Comparison of ENCODE assay signal across 8 mouse cellular contexts in the genomic region with DNA sequence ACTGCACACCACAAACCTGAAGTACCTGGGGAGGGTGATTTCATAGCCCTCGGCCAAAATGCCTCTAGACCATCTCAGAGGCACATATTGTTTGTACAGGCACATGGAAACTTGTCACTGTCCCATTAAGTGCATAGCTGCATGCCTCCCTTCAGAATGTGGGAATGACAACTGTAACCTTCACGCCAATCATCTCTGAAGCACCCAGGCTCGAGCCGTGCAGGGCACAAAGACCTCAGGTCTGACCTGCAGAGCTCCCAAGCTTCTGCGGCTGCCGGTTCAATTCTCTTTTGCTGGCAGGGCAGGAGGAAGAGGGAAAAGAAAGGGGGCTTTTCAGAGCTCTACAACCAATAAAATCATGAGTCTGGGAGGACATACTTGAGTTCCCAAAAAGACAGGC. TPM values are rescaled to one million over a fixed set of nuclear protein-coding genes. Genes with fewer than 3 reads are reported as not detected.
DNase-seq lines count a peak whose midpoint lies in the region; ATAC-seq lines count a peak whose summit lies in the region.

No protein-coding gene starts in this region.

- no peaks in the 10 kb centered on the region for H3K27me3 ChIP-seq in heart, embryonic 14.5 days (ENCODE audit: control insufficient read depth, insufficient read depth, low read length)
- 0 out of 2 replicates have a peak, but pooled peaks cover 6% of the 10 kb centered on the region for H3K27me3 ChIP-seq in hindbrain, embryonic 15.5 days
- H3K27me3 ChIP-seq in midbrain, embryonic 12.5 days, result peaks cover 23% of the 10 kb centered on the region

- H3K36me3 ChIP-seq in heart, embryonic 14.5 days (ENCODE audit: control insufficient read depth, insufficient read depth, low read length), result no peaks in the 10 kb centered on the region
- H3K36me3 ChIP-seq in hindbrain, embryonic 15.5 days, result no peaks in the 10 kb centered on the region
- H3K36me3 ChIP-seq in midbrain, embryonic 12.5 days, result no peaks in the 10 kb centered on the region

- no peaks in the 10 kb centered on the region for H3K9me3 ChIP-seq in heart, embryonic 14.5 days (ENCODE audit: control insufficient read depth, low read length)
- H3K9me3 ChIP-seq in hindbrain, embryonic 15.5 days, result no peaks in the 10 kb centered on the region
- H3K9me3 ChIP-seq in midbrain, embryonic 12.5 days, result no peaks in the 10 kb centered on the region

- H3K4me1 ChIP-seq in heart, embryonic 14.5 days (ENCODE audit: control insufficient read depth in 2 of 2, insufficient read depth in 2 of 2, low read length in 2 of 2), result peaks cover 0 to 2% of the 10 kb centered on the region in 2 experiments; a peak in 1 of 4 replicates
- H3K4me1 ChIP-seq in brown adipose tissue, adult 24 weeks (ENCODE audit: control insufficient read depth, insufficient read depth, insufficient read length, low read length), result no peaks in the 10 kb centered on the region
- no peaks in the 10 kb centered on the region; the same call in 1 of the 2 replicates for H3K4me1 ChIP-seq in hindbrain, embryonic 15.5 days (replicated peaks)
- H3K4me1 ChIP-seq in midbrain, embryonic 12.5 days, result peaks cover 7% of the 10 kb centered on the region; the same call in 1 of the 2 replicates

- peak overlapping the region; percentile 70 for H3K4me2 ChIP-seq in heart, embryonic 14.5 days (ENCODE audit: low read length)
- H3K4me2 ChIP-seq in hindbrain, embryonic 15.5 days, result peak overlapping the region; percentile 88
- peak overlapping the region; percentile 69 for H3K4me2 ChIP-seq in midbrain, embryonic 12.5 days (replicated peaks)

- peak overlapping the region; percentile 59 for H3K4me3 ChIP-seq in heart, embryonic 14.5 days (ENCODE audit: control insufficient read depth in 1 of 2, insufficient read depth in 1 of 2, low read depth in 1 of 2, low read length in 2 of 2)
- H3K4me3 ChIP-seq in brown adipose tissue, adult 24 weeks (ENCODE audit: insufficient read depth, low read depth, low read length), result peak overlapping the region; percentile 97; the same call in 1 of the 2 replicates
- H3K4me3 ChIP-seq in hindbrain, embryonic 15.5 days, result peak overlapping the region; percentile 49
- H3K4me3 ChIP-seq in midbrain, embryonic 12.5 days, result peak overlapping the region; percentile 51

- no peak for ATAC-seq in heart, embryonic 14.5 days (ENCODE audit: insufficient number of reproducible peaks, insufficient read depth, low FRiP score, low read depth)
- ATAC-seq in hindbrain, embryonic 15.5 days (ENCODE audit: low FRiP score, low read depth), result no peak
- no peak for ATAC-seq in midbrain, embryonic 12.5 days (ENCODE audit: low FRiP score, low read depth)

- H3K27ac ChIP-seq in heart, embryonic 14.5 days (replicated peaks in 1 of 2; ENCODE audit: control insufficient read depth in 1 of 2, insufficient read depth in 1 of 2, low read depth in 2 of 2, low read length in 2 of 2), result no peak overlapping the region
- no peak overlapping the region for H3K27ac ChIP-seq in brown adipose tissue, adult 24 weeks (replicated peaks; ENCODE audit: low read depth, low read length)
- no peak overlapping the region for H3K27ac ChIP-seq in hindbrain, embryonic 15.5 days (replicated peaks)
- no peak overlapping the region for H3K27ac ChIP-seq in midbrain, embryonic 12.5 days (replicated peaks)

- DNase-seq in heart, adult 8-10 months (ENCODE audit: low spot score), result no peak
- no peak for DNase-seq in testis, postnatal 10 days (ENCODE audit: low spot score)
- DNase-seq in right cerebral cortex, adult 2 months (ENCODE audit: low spot score in 2 of 2), result no peak
- DNase-seq in cerebellum, postnatal 10 days, result no peak

- WGBS in heart, embryonic 14.5 days, result 34% methylated on average over 6 of the region's 6 CpGs
- 35% methylated on average over 6 of the region's 6 CpGs for WGBS in hindbrain, embryonic 15.5 days
- 28% methylated on average over 6 of the region's 6 CpGs for WGBS in midbrain, embryonic 12.5 days

- H3K9ac ChIP-seq in heart, embryonic 14.5 days (ENCODE audit: low read length), result peak overlapping the region; percentile 81
- H3K9ac ChIP-seq in hindbrain, embryonic 15.5 days, result no peak overlapping the region
- no peak overlapping the region for H3K9ac ChIP-seq in midbrain, embryonic 12.5 days (replicated peaks)

RNA-seq across cellular contexts. Expression of gene Gpc4, which starts 2.3 kb away (rescaled TPM):
- 41.4 and 46.5 TPM in 2 replicates for polyA plus RNA-seq in heart, embryonic 14.5 days (2014; fragmentation: Nextera tagmentation; extraction: Ambion mirVana)
- 10 to 100 TPM; 30.6 to 39.7 (median 34.3) TPM for total RNA-seq in heart, adult 8-10 months (2022)
- polyA plus RNA-seq in brown adipose tissue, adult 24 weeks (2012; ENCODE audit: insufficient read depth, insufficient read length, missing spikeins), result 18.8 and 20.4 TPM in 2 replicates
- polyA plus RNA-seq in hindbrain, embryonic 15.5 days (2015; fragmentation: Nextera tagmentation; extraction: Ambion mirVana), result 12.5 and 12.9 TPM in 2 replicates
- 20.2 and 25.0 TPM in 2 replicates for polyA plus RNA-seq in midbrain, embryonic 12.5 days (2016; fragmentation: Nextera tagmentation; extraction: Ambion mirVana)
